ENCODE assay signal across 8 mouse cellular contexts in genomic region chr10:12996736-12997477, GRCm38 (mm10). TPM values are rescaled to one million over a fixed set of nuclear protein-coding genes. Genes with fewer than 3 reads are reported as not detected.
DNase-seq lines count a peak whose midpoint lies in the region; ATAC-seq lines count a peak whose summit lies in the region.

No protein-coding gene starts in this region.

- no peaks in the 10 kb centered on the region for H3K27me3 ChIP-seq in hindbrain, embryonic 15.5 days

- no peak overlapping the region for H3K4me2 ChIP-seq in hindbrain, embryonic 15.5 days

- WGBS in hindbrain, embryonic 15.5 days, result 51% methylated on average over 17 of the region's 17 CpGs

- H3K4me3 ChIP-seq in hindbrain, embryonic 15.5 days, result no peak overlapping the region

- peak; percentile 85 for ATAC-seq in hindbrain, embryonic 15.5 days (ENCODE audit: low FRiP score, low read depth)

- no peak overlapping the region for H3K27ac ChIP-seq in hindbrain, embryonic 15.5 days (replicated peaks)

- no peak overlapping the region for H3K9ac ChIP-seq in hindbrain, embryonic 15.5 days

- no peaks in the 10 kb centered on the region for H3K9me3 ChIP-seq in hindbrain, embryonic 15.5 days

- peak; percentile 95 for DNase-seq in NIH3T3 (ENCODE audit: low read depth)
- DNase-seq in cerebellum, postnatal 25 days, result peak; percentile 72 to 91
- DNase-seq in gastrocnemius, adult 18-20 months (ENCODE audit: low spot score), result peak; percentile 85
- peak; percentile 60 to 74 for DNase-seq in layer of hippocampus, postnatal 36 days
- peak; percentile 78 to 89 for DNase-seq in lung, postnatal 4 days
- DNase-seq in retina, postnatal 7 days (ENCODE audit: low read depth, low spot score), result peak; percentile 73
- peak; percentile 67 to 73 for DNase-seq in urinary bladder, adult 18-20 months (ENCODE audit: low spot score in 2 of 2)

- H3K36me3 ChIP-seq in hindbrain, embryonic 15.5 days, result no peaks in the 10 kb centered on the region

- H3K4me1 ChIP-seq in hindbrain, embryonic 15.5 days (replicated peaks), result no peaks in the 10 kb centered on the region

RNA-seq across cellular contexts. Expression of gene Sf3b5, which starts 8.2 kb away (rescaled TPM):
- total RNA-seq in gastrocnemius, adult 18-20 months (2021), result 1 to 10 TPM; 5.2 to 5.7 TPM
- polyA plus RNA-seq in hindbrain, embryonic 15.5 days (2015; fragmentation: Nextera tagmentation; extraction: Ambion mirVana), result 23.6 and 24.3 TPM in 2 replicates
- total RNA-seq in layer of hippocampus, postnatal 36 days (2021), result 1 to 10 TPM; 7.3 to 10.0 TPM

RNA-seq across cellular contexts. Expression of gene Stx11, which starts 32.8 kb away (rescaled TPM):
- total RNA-seq in gastrocnemius, adult 18-20 months (2021), result under 1 TPM; 0.46 to 0.47 TPM
- 1.8 and 2.0 TPM in 2 replicates for polyA plus RNA-seq in hindbrain, embryonic 15.5 days (2015; fragmentation: Nextera tagmentation; extraction: Ambion mirVana)
- under 1 TPM; 0.15 to 0.23 TPM for total RNA-seq in layer of hippocampus, postnatal 36 days (2021)
